Mouse (Mus musculus): ENCODE results near the gene 2200002D01Rik. TPM values are rescaled to one million over a fixed set of nuclear protein-coding genes. Genes with fewer than 3 reads are reported as not detected.

Gene 2200002D01Rik
- polyA plus RNA-seq, 1 experiment: 7.9 TPM

DNA sequence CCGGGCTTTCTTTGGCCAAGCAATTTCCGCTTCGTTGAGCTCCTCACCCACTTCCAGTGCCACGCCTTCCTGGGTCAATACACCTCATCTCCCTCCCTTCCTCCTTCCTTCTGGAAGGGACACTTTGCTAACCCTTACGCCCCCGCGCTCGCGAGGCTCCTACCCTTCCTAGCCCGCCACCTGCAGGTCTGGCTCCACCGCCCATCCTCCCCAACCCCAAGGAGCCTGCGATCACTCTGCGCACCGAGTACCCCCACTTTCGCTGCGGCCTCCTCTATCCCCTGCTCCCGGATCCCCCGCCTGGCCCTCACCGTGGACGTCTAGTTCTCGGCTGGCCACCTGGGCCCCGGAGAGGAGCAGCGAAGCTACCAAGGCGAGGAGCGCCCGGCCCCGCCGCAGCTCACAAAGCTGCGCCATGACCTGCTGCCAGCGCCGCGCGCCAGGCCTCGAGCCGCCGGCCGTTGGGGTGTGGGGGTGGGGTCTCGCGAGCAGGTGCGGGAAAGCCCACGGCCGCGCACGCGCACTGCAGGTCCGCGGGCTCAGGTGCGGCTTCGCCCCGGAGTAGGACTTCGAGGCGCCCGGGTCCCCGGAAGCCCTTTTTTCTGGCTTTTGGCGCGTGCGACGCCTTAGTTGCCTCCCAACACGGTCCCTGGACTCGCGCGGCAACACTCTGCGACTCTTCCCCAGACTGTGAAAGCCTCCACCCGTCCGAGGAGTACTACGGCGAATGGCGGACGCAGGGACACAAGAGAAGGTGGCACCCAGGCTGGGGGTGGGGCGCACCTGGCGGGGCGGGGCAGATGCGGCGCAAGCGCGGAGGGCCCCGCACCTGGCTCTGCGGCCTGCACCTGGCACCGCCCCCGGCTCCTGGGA is 33.2 kb upstream of the 2200002D01Rik start, which contains the start of gene Spint2:
Spint2 (minus strand) TSS at position 712 of the 873 bp plus-strand sequence.
- peak; percentile 90 for DNase-seq
- Histone ChIP-seq H3K4me1 (ENCODE audit: control insufficient read depth, insufficient read depth, low read length) (peaks cover 3% of the 10 kb centered on the region; the same call in 1 of the 2 replicates), H3K4me3 (replicated peaks; ENCODE audit: extremely low read depth, low read depth, low read length) (peak within 1 kb of the TSS; percentile 88)
- TF ChIP-seq POLR2A (IDR thresholded peaks at IDR 0.05; ENCODE audit: borderline replicate concordance, extremely low read depth, low read depth, low read length) (peak; percentile 88; the same call in 1 of the 2 replicates), CTCF (IDR thresholded peaks at IDR 0.05; ENCODE audit: insufficient read depth, low read length) (no peak)
- WGBS: under 1% methylated on average over 80 of the region's 80 CpGs

DNA sequence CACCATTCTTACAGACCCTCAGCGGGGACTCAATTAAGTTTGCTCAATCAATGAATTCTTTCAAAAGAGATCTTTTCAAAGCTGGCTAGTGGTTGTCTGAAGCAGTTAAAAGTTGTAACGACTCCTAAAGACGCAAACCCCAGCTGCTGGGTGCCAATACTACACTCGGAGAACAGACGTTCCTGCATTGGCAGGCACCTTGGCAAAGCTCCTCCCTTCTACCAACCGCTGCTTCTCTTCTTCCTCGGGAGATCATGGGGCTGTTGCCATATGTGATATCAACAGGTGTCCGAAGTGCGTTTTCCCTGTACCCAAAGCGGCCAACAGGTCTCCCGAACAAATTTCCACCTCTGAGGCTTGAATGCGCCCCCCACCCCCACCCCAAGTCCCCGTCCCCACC is 32.5 kb upstream of the 2200002D01Rik start:
- peak overlapping the region; percentile 88 for H3K4me3 ChIP-seq (replicated peaks; ENCODE audit: extremely low read depth, low read depth, low read length)
- peaks cover 3% of the 10 kb centered on the region; the same call in 1 of the 2 replicates for H3K4me1 ChIP-seq (ENCODE audit: control insufficient read depth, insufficient read depth, low read length)
- no peak for TF ChIP-seq POLR2A (IDR thresholded peaks at IDR 0.05; ENCODE audit: borderline replicate concordance, extremely low read depth, low read depth, low read length)
- TF ChIP-seq CTCF (IDR thresholded peaks at IDR 0.05; ENCODE audit: insufficient read depth, low read length): no peak
- DNase-seq: no peak
- 16% methylated on average over 13 of the region's 13 CpGs for WGBS

DNA sequence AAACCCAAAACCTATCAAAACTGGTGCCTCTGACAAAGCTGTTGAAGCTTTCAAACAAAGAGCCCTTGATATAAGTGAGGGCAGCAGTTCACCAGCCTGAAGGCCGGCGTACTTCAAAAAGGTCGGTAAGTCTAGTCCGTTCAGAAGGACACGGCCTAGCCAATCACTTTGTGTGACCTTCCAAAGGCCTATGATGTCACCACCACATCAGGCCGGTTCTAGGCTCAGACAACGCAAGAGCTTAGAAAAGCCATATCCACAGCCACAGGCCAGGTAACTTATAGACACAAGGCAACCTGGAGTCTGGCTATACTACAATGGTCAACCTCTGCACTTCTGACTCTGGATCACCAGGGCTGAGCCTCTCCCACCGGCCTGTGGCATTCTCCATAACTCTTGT is 31.7 kb upstream of the 2200002D01Rik start:
- peaks cover 3% of the 10 kb centered on the region; the same call in 1 of the 2 replicates for H3K4me1 ChIP-seq (ENCODE audit: control insufficient read depth, insufficient read depth, low read length)
- WGBS: 74% methylated on average over 8 of the region's 8 CpGs
- TF ChIP-seq POLR2A (IDR thresholded peaks at IDR 0.05; ENCODE audit: borderline replicate concordance, extremely low read depth, low read depth, low read length) (no peak), CTCF (IDR thresholded peaks at IDR 0.05; ENCODE audit: insufficient read depth, low read length) (no peak)
- no peak overlapping the region for H3K4me3 ChIP-seq (replicated peaks; ENCODE audit: extremely low read depth, low read depth, low read length)
- no peak for DNase-seq

DNA sequence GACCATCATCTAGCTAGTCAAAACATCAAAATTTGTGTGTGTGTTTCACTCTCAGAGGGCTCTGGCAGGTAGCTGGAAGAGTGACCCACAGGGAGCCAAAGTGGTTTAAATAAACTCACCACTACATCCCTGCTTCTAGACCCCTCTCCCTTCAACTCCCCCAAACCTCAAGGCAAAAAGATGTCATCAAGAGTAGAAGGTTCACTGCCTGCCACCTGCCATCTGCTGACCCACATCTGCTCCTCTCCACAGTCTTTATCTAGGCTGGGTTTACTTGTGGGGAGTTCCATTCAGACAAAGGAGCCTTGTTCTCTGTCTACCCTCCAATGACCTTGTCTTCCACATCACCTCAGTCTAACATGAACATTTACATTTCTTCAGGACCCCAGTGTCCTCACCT is 31.0 kb upstream of the 2200002D01Rik start:
- no peak overlapping the region for H3K4me3 ChIP-seq (replicated peaks; ENCODE audit: extremely low read depth, low read depth, low read length)
- peaks cover 3% of the 10 kb centered on the region; the same call in 1 of the 2 replicates for H3K4me1 ChIP-seq (ENCODE audit: control insufficient read depth, insufficient read depth, low read length)
- TF ChIP-seq CTCF (IDR thresholded peaks at IDR 0.05; ENCODE audit: insufficient read depth, low read length) (no peak), POLR2A (IDR thresholded peaks at IDR 0.05; ENCODE audit: borderline replicate concordance, extremely low read depth, low read depth, low read length) (no peak)
- no peak for DNase-seq

DNA sequence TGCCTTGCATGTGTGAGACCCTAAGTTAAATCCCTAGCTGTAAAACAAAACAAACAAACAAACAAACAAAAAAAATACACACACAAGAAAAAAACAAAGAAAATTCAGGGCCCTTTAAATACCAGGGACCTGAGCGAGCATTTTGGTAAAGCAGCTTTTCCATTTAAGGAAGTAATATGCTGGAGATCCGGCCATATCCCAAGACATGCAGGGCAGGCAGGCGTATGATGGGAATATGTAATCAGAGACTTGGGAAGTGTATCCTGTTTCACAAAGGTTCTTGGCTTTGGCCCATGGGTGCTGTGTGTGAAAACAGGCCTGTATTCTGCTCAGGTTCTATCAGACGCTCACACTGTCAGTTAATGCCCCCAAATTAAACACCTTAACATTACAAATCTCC is 29.2 kb upstream of the 2200002D01Rik start:
- peaks cover 3% of the 10 kb centered on the region; the same call in 1 of the 2 replicates for H3K4me1 ChIP-seq (ENCODE audit: control insufficient read depth, insufficient read depth, low read length)
- no peak for TF ChIP-seq CTCF (IDR thresholded peaks at IDR 0.05; ENCODE audit: insufficient read depth, low read length)
- TF ChIP-seq POLR2A (IDR thresholded peaks at IDR 0.05; ENCODE audit: borderline replicate concordance, extremely low read depth, low read depth, low read length): no peak
- H3K4me3 ChIP-seq (replicated peaks; ENCODE audit: extremely low read depth, low read depth, low read length): no peak overlapping the region
- 48% methylated on average over 4 of the region's 4 CpGs for WGBS
- DNase-seq: no peak

DNA sequence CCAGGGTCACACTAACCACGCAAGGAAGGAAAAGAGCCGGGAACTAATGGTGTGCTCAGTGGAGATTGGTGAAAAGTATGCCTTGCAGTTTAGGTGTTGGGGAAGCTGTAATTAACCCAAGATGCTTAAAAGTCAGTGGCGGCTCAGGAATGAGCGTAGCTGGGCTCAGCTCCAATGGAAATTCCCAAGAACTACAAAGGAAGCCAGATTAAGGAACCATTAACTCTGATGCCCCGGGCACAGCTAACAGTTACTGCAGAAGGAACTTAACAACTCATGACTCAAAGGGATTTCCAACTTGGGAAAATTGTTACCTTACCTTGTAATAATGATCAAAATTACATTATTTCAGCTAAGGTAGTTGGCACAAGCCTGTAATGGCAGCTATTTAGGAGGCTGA is 28.4 kb upstream of the 2200002D01Rik start:
- 44% methylated on average over 5 of the region's 5 CpGs for WGBS
- no peak for TF ChIP-seq POLR2A (IDR thresholded peaks at IDR 0.05; ENCODE audit: borderline replicate concordance, extremely low read depth, low read depth, low read length)
- no peak for TF ChIP-seq CTCF (IDR thresholded peaks at IDR 0.05; ENCODE audit: insufficient read depth, low read length)
- no peak overlapping the region for H3K4me3 ChIP-seq (replicated peaks; ENCODE audit: extremely low read depth, low read depth, low read length)
- DNase-seq: no peak
- H3K4me1 ChIP-seq (ENCODE audit: control insufficient read depth, insufficient read depth, low read length): peaks cover 7% of the 10 kb centered on the region

DNA sequence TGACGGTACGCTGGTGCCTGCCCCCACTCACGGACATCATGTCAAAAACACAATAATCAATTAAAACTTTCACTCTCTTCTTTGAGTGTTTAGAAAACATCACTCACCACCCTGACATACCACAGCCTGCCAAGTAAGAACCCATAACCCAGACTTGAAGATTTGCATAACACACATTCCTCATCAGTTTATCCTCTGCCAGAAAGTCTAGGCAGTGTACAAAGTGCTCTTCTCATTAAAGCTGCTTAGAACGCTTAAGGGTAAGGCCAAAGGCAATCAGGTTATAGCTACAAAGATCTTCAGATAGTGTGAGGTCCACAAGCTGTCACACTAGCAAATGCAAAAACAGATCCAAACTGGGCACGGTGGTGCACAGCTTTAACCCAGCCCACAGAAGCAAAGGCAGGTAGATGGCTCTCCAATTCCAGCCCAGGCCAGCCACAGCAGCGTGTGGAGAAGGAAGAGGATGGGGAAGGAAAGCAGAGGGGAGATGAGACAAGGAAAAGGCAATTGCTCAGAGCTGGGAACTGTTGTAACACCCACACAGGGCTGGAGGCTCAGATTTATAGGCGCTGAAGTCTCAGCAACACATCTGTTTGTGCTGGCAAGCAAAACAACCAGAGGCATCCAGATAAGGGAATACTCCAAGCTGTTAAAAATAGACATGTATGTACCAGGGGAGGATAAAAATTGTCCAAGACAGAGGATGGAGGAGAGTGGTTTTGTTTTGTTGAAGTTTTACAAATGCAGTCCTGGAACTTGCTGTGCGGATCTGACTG is 23.6 kb upstream of the 2200002D01Rik start:
- no peak overlapping the region for H3K4me3 ChIP-seq (replicated peaks; ENCODE audit: extremely low read depth, low read depth, low read length)
- peaks cover 10% of the 10 kb centered on the region for H3K4me1 ChIP-seq (ENCODE audit: control insufficient read depth, insufficient read depth, low read length)
- no peak for DNase-seq
- WGBS: 41% methylated on average over 8 of the region's 8 CpGs
- no peak for TF ChIP-seq POLR2A (IDR thresholded peaks at IDR 0.05; ENCODE audit: borderline replicate concordance, extremely low read depth, low read depth, low read length)
- TF ChIP-seq CTCF (IDR thresholded peaks at IDR 0.05; ENCODE audit: insufficient read depth, low read length): no peak

DNA sequence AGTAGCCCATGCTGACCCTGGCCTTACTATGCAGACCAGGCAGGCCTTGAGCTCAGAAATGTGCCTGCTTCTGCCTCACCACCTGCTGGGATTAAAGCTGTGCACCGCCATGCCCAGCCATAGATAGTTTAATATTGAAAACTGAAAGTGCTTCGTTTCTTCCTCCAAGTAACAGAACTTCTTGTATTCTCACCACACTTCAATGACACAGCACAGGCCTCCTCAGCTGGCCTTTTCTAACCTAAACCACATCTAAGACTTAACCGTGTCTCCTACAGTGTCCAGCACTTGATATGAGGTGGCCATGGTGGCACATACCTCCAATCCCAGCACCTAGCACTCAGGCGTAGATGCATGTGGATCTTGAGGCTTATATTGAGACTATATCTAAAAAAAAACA is 22.2 kb upstream of the 2200002D01Rik start:
- TF ChIP-seq POLR2A (IDR thresholded peaks at IDR 0.05; ENCODE audit: borderline replicate concordance, extremely low read depth, low read depth, low read length): no peak
- TF ChIP-seq CTCF (IDR thresholded peaks at IDR 0.05; ENCODE audit: insufficient read depth, low read length): no peak
- DNase-seq: no peak
- Histone ChIP-seq H3K4me3 (replicated peaks; ENCODE audit: extremely low read depth, low read depth, low read length) (no peak overlapping the region), H3K4me1 (ENCODE audit: control insufficient read depth, insufficient read depth, low read length) (peaks cover 10% of the 10 kb centered on the region)
- WGBS: 66% methylated on average over 4 of the region's 4 CpGs

DNA sequence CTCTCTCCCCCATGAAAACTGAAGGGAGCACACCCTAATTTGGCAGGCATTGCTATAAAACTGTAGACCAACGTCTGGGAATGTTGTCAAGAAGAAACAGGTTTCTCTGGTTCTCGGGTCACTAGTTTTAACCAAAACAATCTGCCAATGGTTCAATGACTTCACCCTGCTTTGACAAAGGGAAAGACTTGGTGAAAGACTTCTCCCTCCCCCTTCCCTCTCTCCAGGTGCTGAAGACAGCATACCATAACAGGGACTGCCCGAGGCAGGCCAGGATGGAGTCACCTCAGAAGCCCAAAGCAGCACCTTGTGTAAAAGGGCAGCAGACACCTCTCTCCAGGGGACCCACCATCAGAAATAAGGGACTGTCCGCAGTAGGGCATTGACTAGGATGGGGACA is 18.7 kb upstream of the 2200002D01Rik start:
- no peak for TF ChIP-seq CTCF (IDR thresholded peaks at IDR 0.05; ENCODE audit: insufficient read depth, low read length)
- Histone ChIP-seq H3K4me3 (replicated peaks; ENCODE audit: extremely low read depth, low read depth, low read length) (no peak overlapping the region), H3K4me1 (ENCODE audit: control insufficient read depth, insufficient read depth, low read length) (peaks cover 8% of the 10 kb centered on the region)
- no peak for DNase-seq
- 55% methylated on average over 4 of the region's 4 CpGs for WGBS

All from lung, adult 2 months (tissue).